Mouse (Mus musculus) intestine, embryonic 15.5 days (tissue): ENCODE measurements at regions not wholly inside any gene's neighbourhood (a gene's known extent, or its start where the extent isn't known, plus 50 kb on each side); places are given as distances from the start of the nearest gene placed in this dataset.

ENCODE experiments used
- ATAC-seq: fragments of 200-750 bp; cut with Nextera tagmentation; 2 replicates; pipeline ENCODE4 v1.8.0; 2017; ENCODE audit warnings: moderate TSS enrichment, moderate library complexity
- H3K27ac ChIP-seq: fragments of 300-500 bp; sonication (generic); 2 replicates; pipeline ENCODE4 v1.5.1; 2015; ENCODE audit warnings: mild to moderate bottlenecking, inconsistent platforms
- H3K27me3 ChIP-seq: fragments of 300-500 bp; sonication (generic); replicated peaks from 2 replicates; pipeline ENCODE4 v1.6.1; 2015; ENCODE audit warnings: inconsistent platforms
- H3K36me3 ChIP-seq: fragments of 300-500 bp; sonication (generic); 2 replicates; pipeline ENCODE4 v1.6.1; 2015; ENCODE audit warnings: inconsistent platforms
- H3K4me1 ChIP-seq: fragments of 300-500 bp; sonication (generic); replicated peaks from 2 replicates; pipeline ENCODE4 v1.6.1; 2015; ENCODE audit warnings: inconsistent platforms
- H3K4me2 ChIP-seq: fragments of 300-500 bp; sonication (generic); replicated peaks from 2 replicates; pipeline ENCODE4 v1.6.1; 2015; ENCODE audit warnings: mild to moderate bottlenecking, inconsistent platforms
- H3K4me3 ChIP-seq: fragments of 300-500 bp; sonication (generic); replicated peaks from 2 replicates; pipeline ENCODE4 v1.5.1; 2015; ENCODE audit warnings: inconsistent platforms
- H3K9ac ChIP-seq: fragments of 300-500 bp; sonication (generic); 2 replicates; pipeline ENCODE4 v1.6.1; 2015; ENCODE audit warnings: inconsistent platforms
- H3K9me3 ChIP-seq: fragments of 300-500 bp; sonication (generic); 2 replicates; pipeline ENCODE4 v1.6.1; 2016; ENCODE audit warnings: inconsistent platforms
- WGBS: fragments of 180-500 bp; shearing (Covaris S2); methylation state at CpG from one replicate; pipeline ENCODE4 v1.1.7; 2015; 5-methylcytosine and 5-hydroxymethylcytosine counted together

DNA sequence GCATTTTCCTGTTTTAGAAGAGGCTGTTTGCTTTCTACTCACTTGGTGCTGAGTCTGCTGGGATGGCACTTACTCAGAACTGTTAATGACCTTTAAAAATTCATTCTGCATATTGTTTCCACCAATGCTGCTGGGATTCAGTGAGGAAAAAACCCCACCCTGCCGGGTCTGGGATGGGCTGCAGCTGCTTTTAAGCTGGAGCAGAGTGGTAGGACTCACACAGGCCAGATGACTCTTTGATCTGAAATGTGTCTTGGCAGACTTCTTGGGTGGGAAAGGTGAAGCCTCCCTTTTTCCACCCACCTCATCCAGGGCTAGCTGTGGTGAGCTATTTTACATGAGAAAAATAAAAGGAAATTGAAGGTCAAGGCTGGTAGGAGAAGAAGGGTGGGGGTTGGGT, 56.4 kb upstream of the Ddhd1 start:
- 39% methylated on average over 1 of the region's 1 CpGs for WGBS
- ATAC-seq: no peak
- H3K36me3 ChIP-seq: no peaks in the 10 kb centered on the region

DNA sequence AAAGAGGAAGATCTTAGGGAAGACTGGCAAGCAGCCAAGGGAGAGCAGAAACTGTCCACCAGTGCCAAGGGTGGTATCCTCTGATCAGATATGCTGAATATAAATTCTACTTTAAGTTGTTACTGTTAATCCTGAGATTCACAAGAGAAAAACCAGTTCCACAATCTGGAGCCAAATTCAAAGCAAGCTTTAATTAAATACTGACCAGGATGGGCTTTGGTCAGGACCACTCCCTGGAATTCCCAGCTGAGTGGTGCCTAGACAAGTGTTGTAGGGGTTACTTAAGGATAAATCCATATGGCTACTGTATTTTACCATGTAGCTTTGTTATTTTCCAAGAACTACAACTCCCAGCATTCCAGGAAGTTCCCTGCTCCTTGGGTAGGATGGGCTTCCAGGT, 56.8 kb upstream of the Ddhd1 start:
- Histone ChIP-seq H3K27ac (no peak overlapping the region), H3K36me3 (no peaks in the 10 kb centered on the region), H3K9ac (no peak overlapping the region), H3K4me1 (no peaks in the 10 kb centered on the region), H3K9me3 (no peaks in the 10 kb centered on the region), H3K27me3 (no peaks in the 10 kb centered on the region), H3K4me3 (no peak overlapping the region), H3K4me2 (no peak overlapping the region)
- no peak for ATAC-seq

More for the DNA sequence above, 56.4 kb upstream of the Ddhd1 start:
- H3K4me1 ChIP-seq: no peaks in the 10 kb centered on the region
- H3K27me3 ChIP-seq: no peaks in the 10 kb centered on the region
- no peak overlapping the region for H3K27ac ChIP-seq
- no peaks in the 10 kb centered on the region for H3K9me3 ChIP-seq
- no peak overlapping the region for H3K4me3 ChIP-seq
- H3K4me2 ChIP-seq: no peak overlapping the region
- H3K9ac ChIP-seq: no peak overlapping the region

DNA sequence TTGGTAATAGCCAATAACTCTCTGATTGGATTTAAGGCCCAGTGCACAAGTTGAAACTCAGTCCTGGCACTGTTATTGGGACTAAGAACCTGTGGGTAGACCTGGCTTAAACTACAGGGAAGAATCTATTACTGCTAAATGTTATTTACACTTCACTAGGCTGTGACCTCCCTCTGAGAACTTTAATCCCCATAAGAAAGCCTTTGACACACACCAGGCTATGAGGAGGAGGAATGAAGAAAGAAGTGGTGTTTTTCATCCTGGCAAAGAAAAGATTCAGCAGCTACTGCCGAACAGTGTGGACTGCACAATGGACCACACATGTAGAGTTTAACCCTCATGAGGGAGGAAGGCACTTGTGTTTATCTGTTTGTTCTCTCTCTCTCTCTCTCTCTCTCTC, 58.2 kb upstream of the Ddhd1 start:
- H3K4me2 ChIP-seq: no peak overlapping the region
- 32% methylated on average over 1 of the region's 1 CpGs for WGBS
- no peak overlapping the region for H3K9ac ChIP-seq
- no peak overlapping the region for H3K27ac ChIP-seq
- H3K4me3 ChIP-seq: no peak overlapping the region
- H3K4me1 ChIP-seq: no peaks in the 10 kb centered on the region
- no peak for ATAC-seq
- H3K27me3 ChIP-seq: no peaks in the 10 kb centered on the region
- no peaks in the 10 kb centered on the region for H3K9me3 ChIP-seq
- no peaks in the 10 kb centered on the region for H3K36me3 ChIP-seq

DNA sequence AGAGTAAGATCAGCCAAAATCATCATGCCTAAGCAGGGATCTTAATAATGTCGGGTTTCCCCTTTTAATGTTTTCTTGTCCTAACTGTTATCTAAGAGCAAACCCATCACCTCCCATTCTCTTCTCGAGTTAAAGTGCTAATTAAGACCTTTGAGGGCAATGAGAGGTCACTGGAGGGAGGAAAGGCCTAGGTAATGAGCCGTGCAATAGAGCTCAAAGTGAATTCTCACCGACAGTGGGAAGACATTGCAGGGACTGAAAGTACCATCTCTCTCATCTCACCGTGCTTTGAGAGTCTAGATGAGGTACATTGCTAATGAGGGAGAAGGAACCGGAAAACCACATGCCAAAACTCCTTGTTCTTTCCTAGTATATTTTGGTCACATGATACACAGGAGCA, 64.9 kb upstream of the Ddhd1 start:
- no peaks in the 10 kb centered on the region for H3K27me3 ChIP-seq
- H3K9me3 ChIP-seq: no peaks in the 10 kb centered on the region
- no peak overlapping the region for H3K4me2 ChIP-seq
- WGBS: 44% methylated on average over 6 of the region's 6 CpGs
- H3K27ac ChIP-seq: no peak overlapping the region
- no peaks in the 10 kb centered on the region for H3K36me3 ChIP-seq
- no peak for ATAC-seq
- no peak overlapping the region for H3K4me3 ChIP-seq
- H3K9ac ChIP-seq: no peak overlapping the region
- no peaks in the 10 kb centered on the region for H3K4me1 ChIP-seq

DNA sequence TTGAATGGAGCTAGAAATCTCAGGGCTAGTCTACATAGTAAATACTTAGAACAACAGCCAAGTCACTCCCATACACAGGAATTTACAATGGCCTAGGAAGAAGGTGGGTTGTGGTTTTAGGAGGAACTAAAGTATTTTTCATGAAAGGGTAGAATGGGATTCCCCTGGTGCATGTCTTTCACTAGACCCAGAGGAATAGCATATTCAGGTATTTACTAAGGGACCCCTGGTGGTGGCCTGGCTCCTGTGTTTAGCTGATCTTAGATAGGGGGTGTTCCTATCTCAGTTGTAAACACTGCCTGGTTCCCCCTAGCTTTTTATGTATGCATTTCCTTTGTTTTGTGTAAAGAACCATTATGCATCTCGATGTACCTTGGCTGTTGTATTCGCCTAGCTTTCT, 66.4 kb upstream of the Ddhd1 start:
- Histone ChIP-seq H3K4me3 (no peak overlapping the region), H3K4me1 (no peaks in the 10 kb centered on the region), H3K27ac (no peak overlapping the region), H3K9me3 (no peaks in the 10 kb centered on the region), H3K27me3 (no peaks in the 10 kb centered on the region), H3K4me2 (no peak overlapping the region), H3K36me3 (no peaks in the 10 kb centered on the region), H3K9ac (no peak overlapping the region)
- 91% methylated on average over 2 of the region's 2 CpGs for WGBS
- no peak for ATAC-seq

DNA sequence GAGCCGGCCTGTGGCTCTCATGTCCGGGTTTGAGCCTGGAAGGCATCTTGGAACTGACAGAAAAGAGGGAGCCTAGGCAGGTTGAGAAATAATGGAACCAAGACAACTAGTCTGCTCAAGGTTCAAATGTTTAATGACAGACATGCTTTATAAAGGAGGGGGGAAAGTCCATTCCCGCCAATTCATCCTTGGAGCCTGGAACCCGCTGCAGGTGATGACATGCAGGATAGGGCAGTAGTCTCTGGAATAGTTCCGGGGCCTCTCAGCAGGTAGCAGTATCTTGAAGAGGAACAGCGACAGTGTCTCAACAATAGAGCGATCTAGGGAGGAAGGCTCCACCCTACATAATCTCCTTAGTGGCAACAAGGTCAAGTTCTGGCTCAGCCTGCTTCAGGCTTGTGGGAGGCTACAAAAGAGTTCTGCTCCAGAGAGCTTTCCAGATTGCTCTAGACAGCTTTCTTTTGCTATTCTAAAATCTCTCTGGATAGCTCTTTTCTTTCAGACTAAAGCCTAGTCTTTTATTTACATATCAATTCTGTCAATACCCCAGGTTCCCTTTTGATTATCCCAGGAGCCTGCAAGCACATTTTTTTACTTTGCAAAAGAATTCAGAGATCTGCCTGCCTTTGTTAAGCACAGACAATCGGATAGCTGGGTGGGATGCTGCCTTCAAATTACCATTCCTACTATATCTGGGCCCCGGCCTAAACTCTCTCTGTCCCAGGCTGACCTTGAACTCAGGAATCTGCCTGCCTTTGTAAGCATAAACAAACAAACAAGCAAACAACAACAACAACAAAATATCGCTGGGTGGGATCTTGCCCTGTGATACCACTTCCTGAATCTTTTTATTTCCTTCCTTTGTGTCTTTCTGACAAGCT, 76.8 kb upstream of the Ddhd1 start:
- no peaks in the 10 kb centered on the region for H3K9me3 ChIP-seq
- WGBS: 75% methylated on average over 10 of the region's 10 CpGs
- no peak for ATAC-seq
- H3K4me2 ChIP-seq: no peak overlapping the region
- H3K36me3 ChIP-seq: no peaks in the 10 kb centered on the region
- H3K4me1 ChIP-seq: no peaks in the 10 kb centered on the region
- no peak overlapping the region for H3K27ac ChIP-seq
- no peak overlapping the region for H3K9ac ChIP-seq
- no peak overlapping the region for H3K4me3 ChIP-seq
- no peaks in the 10 kb centered on the region for H3K27me3 ChIP-seq

DNA sequence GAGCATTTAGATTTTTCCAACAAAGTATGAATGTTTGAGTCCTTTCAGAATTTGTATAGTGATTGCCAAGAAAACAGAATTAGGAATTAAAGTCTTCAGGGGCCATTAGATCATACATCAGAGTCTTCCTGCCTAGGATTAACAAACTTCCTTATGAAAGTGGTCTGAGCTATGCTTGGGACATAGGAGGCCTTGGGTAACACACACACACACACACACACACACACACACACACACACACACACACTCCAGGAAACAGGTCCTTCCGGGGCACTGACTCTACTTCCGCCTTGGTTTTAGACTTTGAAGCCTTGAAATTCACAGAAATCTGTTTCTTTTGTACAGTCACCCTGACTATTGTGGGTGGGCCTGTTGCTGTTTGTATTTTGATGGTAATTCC, 80.0 kb upstream of the Ddhd1 start:
- H3K27ac ChIP-seq: no peak overlapping the region
- H3K9ac ChIP-seq: no peak overlapping the region
- WGBS: 93% methylated on average over 2 of the region's 2 CpGs
- no peak overlapping the region for H3K4me2 ChIP-seq
- H3K4me1 ChIP-seq: no peaks in the 10 kb centered on the region
- H3K4me3 ChIP-seq: no peak overlapping the region
- no peaks in the 10 kb centered on the region for H3K27me3 ChIP-seq
- no peak for ATAC-seq
- H3K9me3 ChIP-seq: no peaks in the 10 kb centered on the region
- H3K36me3 ChIP-seq: no peaks in the 10 kb centered on the region

DNA sequence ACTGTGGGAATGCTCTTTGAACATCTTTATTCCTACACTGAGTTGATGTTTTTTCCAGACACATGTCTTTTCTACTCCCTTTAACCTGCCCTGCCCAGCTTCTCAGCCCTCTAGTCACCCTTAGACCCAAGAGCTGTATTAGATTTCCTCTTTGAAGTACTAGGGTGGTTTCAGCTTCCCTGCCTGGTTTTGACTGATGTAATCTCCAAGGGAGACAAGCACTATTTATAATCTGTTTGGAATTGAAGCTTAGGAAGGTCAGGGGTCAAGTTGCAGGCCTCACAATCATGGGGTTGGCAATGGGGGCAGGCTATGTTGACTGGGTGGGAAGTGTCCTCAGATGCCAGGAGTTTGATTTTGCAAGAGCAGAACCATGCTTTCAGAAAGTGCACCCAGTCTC, 81.7 kb upstream of the Ddhd1 start:
- Histone ChIP-seq H3K27me3 (no peaks in the 10 kb centered on the region), H3K4me1 (no peaks in the 10 kb centered on the region), H3K9ac (no peak overlapping the region), H3K4me2 (no peak overlapping the region), H3K9me3 (no peaks in the 10 kb centered on the region), H3K4me3 (no peak overlapping the region), H3K27ac (no peak overlapping the region), H3K36me3 (no peaks in the 10 kb centered on the region)
- ATAC-seq: no peak

DNA sequence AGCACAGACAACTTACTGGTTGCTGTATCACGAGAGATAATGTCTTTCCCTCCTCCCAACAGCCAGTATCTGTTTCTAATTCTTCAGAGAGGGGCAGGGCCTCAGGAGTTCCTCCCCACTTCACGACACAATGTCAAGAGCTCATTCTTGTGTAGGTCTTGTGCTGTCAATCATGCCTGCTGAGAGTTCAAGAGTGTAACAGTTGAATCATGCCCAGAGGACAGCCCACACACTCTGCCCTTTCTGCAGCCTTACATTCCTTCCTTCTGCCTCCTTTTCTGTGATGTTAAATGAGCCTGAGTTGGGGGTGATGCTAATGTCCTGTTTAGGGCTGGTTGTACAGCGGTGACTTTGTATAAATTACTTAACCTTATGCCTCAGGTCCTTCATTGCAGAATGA, 82.7 kb upstream of the Ddhd1 start:
- Histone ChIP-seq H3K36me3 (no peaks in the 10 kb centered on the region), H3K27me3 (no peaks in the 10 kb centered on the region), H3K4me2 (no peak overlapping the region), H3K9me3 (no peaks in the 10 kb centered on the region), H3K4me3 (no peak overlapping the region), H3K9ac (no peak overlapping the region), H3K27ac (no peak overlapping the region), H3K4me1 (no peaks in the 10 kb centered on the region)
- ATAC-seq: no peak
- WGBS: 46% methylated on average over 3 of the region's 3 CpGs

DNA sequence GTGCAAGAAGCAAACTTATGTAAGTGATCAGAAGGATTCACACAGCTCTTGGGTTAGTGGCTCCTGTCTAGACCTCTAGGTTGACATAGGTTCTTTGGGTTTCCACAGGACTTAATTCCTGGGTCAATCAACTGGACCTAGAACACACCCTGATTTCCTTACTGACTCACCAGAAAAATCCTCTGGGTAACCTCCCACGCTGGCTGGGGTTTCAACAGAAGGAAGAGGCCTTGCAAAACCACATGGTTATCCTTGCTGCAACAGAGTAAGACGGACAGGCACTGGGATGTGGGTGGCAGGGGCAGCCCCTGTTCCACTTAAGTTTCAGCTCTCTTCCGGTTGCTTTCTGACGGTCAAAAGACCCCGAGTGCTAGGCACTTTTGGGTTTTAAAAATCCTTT, 88.2 kb upstream of the Ddhd1 start:
- no peak for ATAC-seq
- 91% methylated on average over 5 of the region's 5 CpGs for WGBS
- no peaks in the 10 kb centered on the region for H3K4me1 ChIP-seq
- H3K9me3 ChIP-seq: no peaks in the 10 kb centered on the region
- no peak overlapping the region for H3K27ac ChIP-seq
- H3K27me3 ChIP-seq: no peaks in the 10 kb centered on the region
- H3K36me3 ChIP-seq: no peaks in the 10 kb centered on the region
- no peak overlapping the region for H3K4me2 ChIP-seq
- no peak overlapping the region for H3K9ac ChIP-seq
- no peak overlapping the region for H3K4me3 ChIP-seq

DNA sequence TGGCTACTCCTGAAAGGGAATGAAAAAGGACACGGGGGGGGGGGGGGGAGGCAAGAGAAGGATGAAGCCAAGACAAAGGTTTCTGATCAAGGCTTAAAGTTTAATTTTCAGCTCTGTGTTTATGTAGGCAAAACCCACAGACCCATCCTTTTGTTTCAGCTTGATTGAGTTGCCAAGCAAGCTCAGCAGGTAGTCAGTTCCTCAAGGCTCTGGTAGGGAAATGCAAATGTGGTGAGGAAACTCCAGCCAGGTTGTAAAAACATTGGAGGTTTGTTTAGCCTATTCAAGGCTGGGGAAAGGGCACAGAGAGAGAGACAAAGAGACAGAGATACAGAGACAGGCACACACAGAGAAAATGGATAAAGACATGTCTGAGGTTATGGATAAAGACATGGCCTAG, 99.4 kb upstream of the Ddhd1 start:
- WGBS: 0% methylated on average over 1 of the region's 1 CpGs
- Histone ChIP-seq H3K4me1 (no peaks in the 10 kb centered on the region), H3K27ac (no peak overlapping the region), H3K4me3 (no peak overlapping the region), H3K9ac (no peak overlapping the region), H3K27me3 (no peaks in the 10 kb centered on the region), H3K4me2 (no peak overlapping the region), H3K36me3 (no peaks in the 10 kb centered on the region), H3K9me3 (no peaks in the 10 kb centered on the region)
- ATAC-seq: no peak

DNA sequence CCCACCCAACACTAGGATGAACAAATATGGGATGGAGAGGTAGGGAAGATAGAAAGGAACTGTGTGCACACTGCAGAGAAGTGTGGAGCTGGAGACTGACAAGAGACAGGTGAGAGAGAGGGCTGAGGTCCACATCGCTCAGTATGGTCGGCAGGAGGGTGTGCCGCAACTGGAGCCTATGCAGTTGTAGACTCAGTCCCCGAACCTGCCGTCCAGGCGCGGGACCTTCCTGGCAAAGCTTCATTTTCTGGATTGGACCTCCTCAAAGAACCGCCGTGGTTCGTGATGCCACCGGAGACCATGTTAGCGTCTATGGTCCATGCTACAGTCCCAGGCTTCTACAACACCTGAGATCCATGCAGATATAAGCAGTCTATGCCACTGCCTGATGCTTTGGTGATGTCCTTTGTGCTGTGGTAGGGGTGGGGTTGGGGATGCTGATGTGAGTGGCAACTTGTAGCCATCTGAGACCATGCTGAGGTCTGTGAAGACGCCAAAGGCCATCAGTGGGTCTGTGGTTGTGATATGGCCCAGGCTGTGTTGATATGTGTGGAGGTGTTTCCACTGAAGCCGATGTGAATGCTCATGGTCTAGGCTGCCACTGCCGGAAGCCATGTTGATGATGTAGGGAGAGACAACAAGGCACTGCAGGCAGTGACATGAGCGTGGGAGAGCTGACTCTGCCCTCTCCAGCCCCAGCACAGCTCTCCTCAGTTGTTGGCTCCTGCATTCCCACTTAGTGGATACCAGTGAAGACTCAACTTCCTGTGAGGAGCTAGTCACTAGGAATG, 103.1 kb upstream of the Ddhd1 start:
- Histone ChIP-seq H3K9me3 (no peaks in the 10 kb centered on the region), H3K27me3 (no peaks in the 10 kb centered on the region), H3K4me1 (no peaks in the 10 kb centered on the region), H3K27ac (no peak overlapping the region), H3K4me2 (no peak overlapping the region), H3K36me3 (no peaks in the 10 kb centered on the region), H3K4me3 (no peak overlapping the region), H3K9ac (no peak overlapping the region)
- 96% methylated on average over 16 of the region's 16 CpGs for WGBS
- no peak for ATAC-seq

DNA sequence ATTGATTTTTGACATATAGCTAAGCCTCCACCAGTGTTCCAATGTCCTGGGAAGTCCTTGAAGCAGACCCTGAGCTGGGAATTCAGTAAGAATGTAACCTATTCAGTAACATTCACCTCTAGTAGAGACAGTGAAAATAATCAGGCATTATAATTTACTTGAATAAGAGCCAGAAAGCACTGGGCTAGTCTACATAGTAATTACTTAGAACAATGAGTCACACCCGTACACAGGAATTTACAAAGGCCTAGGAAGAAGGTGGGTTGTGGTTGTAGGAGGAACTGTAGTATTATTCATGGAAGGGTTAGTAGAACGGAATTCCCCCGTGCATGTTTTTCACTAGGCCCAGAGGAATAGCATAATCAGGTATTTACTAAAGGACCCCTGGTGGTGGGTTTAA, 106.3 kb upstream of the Ddhd1 start:
- no peaks in the 10 kb centered on the region for H3K9me3 ChIP-seq

More for the DNA sequence above, 106.3 kb upstream of the Ddhd1 start:
- no peak for ATAC-seq
- Histone ChIP-seq H3K4me2 (no peak overlapping the region), H3K27ac (no peak overlapping the region), H3K27me3 (no peaks in the 10 kb centered on the region), H3K4me3 (no peak overlapping the region), H3K4me1 (no peaks in the 10 kb centered on the region), H3K9ac (no peak overlapping the region), H3K36me3 (no peaks in the 10 kb centered on the region)
- WGBS: 61% methylated on average over 3 of the region's 3 CpGs
